Mouse (Mus musculus) ES-Bruce4 (cell line): ENCODE measurements around the gene Fam209.

ENCODE experiments used
- CTCF ChIP-seq: IDR thresholded peaks from one replicate; pipeline ENCODE4 v1.8.1; 2011; ENCODE audit warnings: low read depth, low read length
- POLR2A ChIP-seq: IDR thresholded peaks from one replicate; pipeline ENCODE4 v1.8.1; 2011; ENCODE audit warnings: low read length; ENCODE audit not compliant: insufficient read depth

DNA sequence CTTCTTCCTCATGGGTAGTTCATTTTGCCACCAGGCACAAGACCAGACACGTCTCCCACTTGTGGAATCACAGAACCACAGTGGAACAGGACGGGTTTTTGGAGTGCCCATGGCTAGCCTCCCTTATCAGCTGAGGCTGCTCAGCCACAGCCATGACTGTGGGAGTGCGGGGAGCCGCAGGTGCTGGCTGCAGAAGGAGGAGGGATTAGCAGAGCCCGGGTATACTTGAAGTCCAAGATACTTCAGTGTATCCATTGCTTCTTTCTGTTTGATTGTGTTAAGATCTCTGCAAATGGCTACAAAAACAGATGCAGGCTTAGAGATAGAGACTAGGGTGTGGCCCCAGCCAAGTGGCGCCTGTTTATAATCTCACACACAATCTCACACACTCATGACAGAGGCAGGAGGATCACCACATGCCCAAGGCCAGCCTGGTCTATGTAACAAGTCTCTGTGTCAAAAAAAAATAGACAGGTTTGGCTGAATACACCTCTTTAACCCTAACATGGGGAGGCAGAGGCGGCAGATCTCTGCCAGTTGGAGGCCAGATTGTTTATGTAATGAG is 28.5 kb downstream of the Fam209 start:
- TF ChIP-seq CTCF: no peak
- no peak for TF ChIP-seq POLR2A
